Mouse (Mus musculus): ENCODE results near the gene Ruvbl2. TPM values are rescaled to one million over a fixed set of nuclear protein-coding genes. Genes with fewer than 3 reads are reported as not detected.

The Ruvbl2 gene
- polyA plus RNA-seq, 1 experiment from 2014 or later, result 68.1 TPM

DNA sequence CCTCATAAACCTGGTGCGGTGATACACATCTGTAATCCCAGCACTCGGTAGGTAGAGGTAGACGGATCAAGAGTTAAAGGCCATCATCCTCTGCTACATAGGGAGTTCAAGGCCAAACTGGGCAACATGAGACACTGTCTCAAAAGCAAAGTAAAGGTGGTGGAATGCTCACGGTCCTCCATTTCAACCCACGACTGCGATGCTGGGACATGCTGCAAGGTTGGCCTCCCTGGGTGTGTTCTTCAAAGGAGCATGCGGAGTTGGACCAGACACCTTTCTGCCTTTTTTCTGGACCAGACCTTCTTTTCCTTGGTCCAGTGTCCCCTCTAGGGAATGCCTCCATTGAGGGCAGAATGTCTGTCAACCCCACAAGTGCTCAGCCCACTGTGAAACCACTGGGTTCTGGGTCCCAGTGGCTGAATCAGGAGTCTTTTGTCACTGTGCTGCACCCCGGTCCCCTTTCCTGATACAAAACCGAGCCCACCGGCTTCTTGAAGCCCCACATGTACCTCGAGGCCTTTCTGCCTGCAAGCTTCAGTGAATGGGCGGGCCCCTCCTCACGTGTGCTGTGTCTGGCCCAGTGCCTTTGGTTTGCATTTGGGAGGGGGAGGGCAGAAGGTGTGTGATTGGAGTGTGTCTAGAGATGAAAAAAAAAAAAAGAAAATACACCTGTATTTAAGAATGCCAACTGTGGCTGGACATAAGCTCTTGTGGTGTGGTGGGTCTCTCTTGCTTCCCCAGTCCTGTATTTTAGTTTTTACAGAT is 18.2 kb upstream of the Ruvbl2 start:
- H3K4me3 ChIP-seq (ENCODE audit: control insufficient read depth in 1 of 2, insufficient read depth in 1 of 2, low read depth in 1 of 2, low read length in 2 of 2), result no peak overlapping the region

GRCm38 (mm10) chr7:45454971-45455370 is 17.1 kb upstream of the Ruvbl2 start:
- H3K27me3 ChIP-seq (ENCODE audit: control insufficient read depth, insufficient read depth, low read length), result no peaks in the 10 kb centered on the region
- H3K9me3 ChIP-seq (ENCODE audit: control insufficient read depth, low read length), result no peaks in the 10 kb centered on the region
- 86% methylated on average over 15 of the region's 15 CpGs for WGBS
- no peak overlapping the region for H3K9ac ChIP-seq (ENCODE audit: low read length)
- no peak for ATAC-seq (ENCODE audit: insufficient number of reproducible peaks, insufficient read depth, low FRiP score, low read depth)
- H3K27ac ChIP-seq (replicated peaks in 1 of 2; ENCODE audit: control insufficient read depth in 1 of 2, insufficient read depth in 1 of 2, low read depth in 2 of 2, low read length in 2 of 2), result no peak overlapping the region
- H3K4me3 ChIP-seq (ENCODE audit: control insufficient read depth in 1 of 2, insufficient read depth in 1 of 2, low read depth in 1 of 2, low read length in 2 of 2), result no peak overlapping the region
- H3K36me3 ChIP-seq (ENCODE audit: control insufficient read depth, insufficient read depth, low read length), result peaks cover 64% of the 10 kb centered on the region
- peaks cover 9 to 19% of the 10 kb centered on the region in 2 experiments for H3K4me1 ChIP-seq (ENCODE audit: control insufficient read depth in 2 of 2, insufficient read depth in 2 of 2, low read length in 2 of 2)
- H3K4me2 ChIP-seq (ENCODE audit: low read length), result no peak overlapping the region

More for the DNA sequence above, 18.2 kb upstream of the Ruvbl2 start:
- peaks cover 62% of the 10 kb centered on the region for H3K36me3 ChIP-seq (ENCODE audit: control insufficient read depth, insufficient read depth, low read length)
- no peak for ATAC-seq (ENCODE audit: insufficient number of reproducible peaks, insufficient read depth, low FRiP score, low read depth)
- WGBS, result 69% methylated on average over 13 of the region's 13 CpGs
- no peaks in the 10 kb centered on the region for H3K27me3 ChIP-seq (ENCODE audit: control insufficient read depth, insufficient read depth, low read length)
- H3K27ac ChIP-seq (replicated peaks in 1 of 2; ENCODE audit: control insufficient read depth in 1 of 2, insufficient read depth in 1 of 2, low read depth in 2 of 2, low read length in 2 of 2), result peak overlapping the region in 1 of 2 experiments; percentile 4; a peak in 1 of 4 replicates
- H3K4me1 ChIP-seq (ENCODE audit: control insufficient read depth in 2 of 2, insufficient read depth in 2 of 2, low read length in 2 of 2), result peaks cover 18 to 30% of the 10 kb centered on the region in 2 experiments
- H3K9me3 ChIP-seq (ENCODE audit: control insufficient read depth, low read length), result no peaks in the 10 kb centered on the region
- H3K4me2 ChIP-seq (ENCODE audit: low read length), result peak overlapping the region; percentile 90
- H3K9ac ChIP-seq (ENCODE audit: low read length), result no peak overlapping the region; the same call in 1 of the 2 replicates

DNA sequence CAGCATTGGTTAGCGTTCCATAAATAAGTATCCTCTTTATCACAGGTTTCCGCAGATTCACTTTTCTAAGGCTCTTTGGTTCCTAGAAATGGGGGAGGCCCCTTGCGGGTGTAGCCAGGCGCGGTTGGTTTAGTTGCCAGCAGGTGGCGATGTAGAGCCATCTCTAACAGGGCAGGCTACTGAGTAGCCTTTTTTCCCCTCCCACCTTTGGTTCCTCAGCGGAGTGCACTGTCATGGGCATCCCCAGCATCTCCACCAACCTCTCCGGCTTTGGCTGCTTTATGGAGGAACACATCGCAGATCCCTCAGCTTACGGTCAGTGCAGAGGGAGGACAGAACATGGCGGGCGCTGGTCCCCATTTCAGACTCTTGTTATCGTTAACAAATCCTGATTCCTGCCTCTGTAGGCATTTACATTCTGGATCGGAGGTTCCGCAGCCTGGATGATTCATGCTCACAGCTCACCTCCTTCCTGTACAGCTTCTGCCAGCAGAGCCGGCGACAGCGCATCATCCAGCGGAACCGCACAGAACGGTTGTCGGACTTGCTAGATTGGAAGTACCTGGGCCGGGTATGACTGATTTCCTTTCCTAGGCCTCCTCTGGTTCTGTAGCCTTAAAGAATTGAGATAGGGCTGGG is 13.6 kb upstream of the Ruvbl2 start:
- Histone ChIP-seq H3K36me3 (ENCODE audit: control insufficient read depth, insufficient read depth, low read length) (peaks cover 70% of the 10 kb centered on the region), H3K9me3 (ENCODE audit: control insufficient read depth, low read length) (no peaks in the 10 kb centered on the region)
- no peak for ATAC-seq (ENCODE audit: insufficient number of reproducible peaks, insufficient read depth, low FRiP score, low read depth)

GRCm38 (mm10) chr7:45449974-45450373 is 12.1 kb upstream of the Ruvbl2 start:
- 94% methylated on average over 1 of the region's 1 CpGs for WGBS
- no peak for ATAC-seq (ENCODE audit: insufficient number of reproducible peaks, insufficient read depth, low FRiP score, low read depth)
- H3K36me3 ChIP-seq (ENCODE audit: control insufficient read depth, insufficient read depth, low read length), result peaks cover 78% of the 10 kb centered on the region

More for the DNA sequence above, 13.6 kb upstream of the Ruvbl2 start:
- no peak overlapping the region for H3K9ac ChIP-seq (ENCODE audit: low read length)
- H3K4me1 ChIP-seq (ENCODE audit: control insufficient read depth in 2 of 2, insufficient read depth in 2 of 2, low read length in 2 of 2), result peaks cover 0 to under 1% of the 10 kb centered on the region in 2 experiments; a peak in 1 of 4 replicates
- no peak overlapping the region for H3K27ac ChIP-seq (replicated peaks in 1 of 2; ENCODE audit: control insufficient read depth in 1 of 2, insufficient read depth in 1 of 2, low read depth in 2 of 2, low read length in 2 of 2)
- no peaks in the 10 kb centered on the region for H3K27me3 ChIP-seq (ENCODE audit: control insufficient read depth, insufficient read depth, low read length)
- H3K4me2 ChIP-seq (ENCODE audit: low read length), result no peak overlapping the region
- 55% methylated on average over 23 of the region's 23 CpGs for WGBS
- H3K4me3 ChIP-seq (ENCODE audit: control insufficient read depth in 1 of 2, insufficient read depth in 1 of 2, low read depth in 1 of 2, low read length in 2 of 2), result no peak overlapping the region

DNA sequence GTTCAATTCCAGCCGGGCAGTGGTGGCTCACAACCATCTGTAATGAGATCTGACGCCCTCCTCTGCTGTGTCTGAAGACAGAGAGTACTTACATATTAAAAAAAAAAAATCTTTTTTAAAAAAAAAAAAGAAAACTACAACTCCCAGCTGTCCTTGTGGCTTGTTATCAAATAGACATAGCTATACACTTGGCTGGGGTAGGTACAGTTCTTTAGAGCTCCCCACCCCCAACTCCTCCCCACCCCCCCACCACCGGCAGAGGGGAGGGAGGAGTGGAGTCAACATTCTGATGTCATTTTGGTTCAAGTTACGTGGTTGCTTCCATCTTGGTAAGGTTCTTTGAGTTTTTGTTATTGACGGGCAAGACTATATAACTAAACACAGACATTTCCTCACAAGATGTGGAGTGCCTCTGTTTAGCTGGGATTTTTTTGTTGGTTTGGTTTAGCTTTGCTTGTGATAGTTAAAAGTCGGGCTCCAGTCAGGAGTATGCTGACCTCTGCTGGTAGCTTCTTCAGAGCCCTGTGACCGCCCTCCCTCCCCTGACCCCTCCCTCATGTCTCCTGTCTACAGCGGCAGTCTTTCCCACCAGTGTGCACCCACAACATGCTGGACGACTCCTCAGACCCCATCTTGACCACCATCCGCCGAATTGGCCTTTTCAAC is 9.6 kb upstream of the Ruvbl2 start:
- H3K27me3 ChIP-seq (ENCODE audit: control insufficient read depth, insufficient read depth, low read length), result no peaks in the 10 kb centered on the region
- H3K4me1 ChIP-seq (ENCODE audit: control insufficient read depth in 2 of 2, insufficient read depth in 2 of 2, low read length in 2 of 2), result no peaks in the 10 kb centered on the region
- no peak overlapping the region for H3K4me2 ChIP-seq (ENCODE audit: low read length)
- no peak for ATAC-seq (ENCODE audit: insufficient number of reproducible peaks, insufficient read depth, low FRiP score, low read depth)
- H3K4me3 ChIP-seq (ENCODE audit: control insufficient read depth in 1 of 2, insufficient read depth in 1 of 2, low read depth in 1 of 2, low read length in 2 of 2), result no peak overlapping the region
- WGBS, result 31% methylated on average over 11 of the region's 11 CpGs
- H3K36me3 ChIP-seq (ENCODE audit: control insufficient read depth, insufficient read depth, low read length), result peaks cover 78% of the 10 kb centered on the region
- H3K9ac ChIP-seq (ENCODE audit: low read length), result peak overlapping the region; percentile 22; the same call in 1 of the 2 replicates
- H3K27ac ChIP-seq (replicated peaks in 1 of 2; ENCODE audit: control insufficient read depth in 1 of 2, insufficient read depth in 1 of 2, low read depth in 2 of 2, low read length in 2 of 2), result no peak overlapping the region; a peak in 1 of 4 replicates
- no peaks in the 10 kb centered on the region for H3K9me3 ChIP-seq (ENCODE audit: control insufficient read depth, low read length)

More at GRCm38 (mm10) chr7:45449974-45450373, 12.1 kb upstream of the Ruvbl2 start:
- H3K9ac ChIP-seq (ENCODE audit: low read length), result no peak overlapping the region
- H3K9me3 ChIP-seq (ENCODE audit: control insufficient read depth, low read length), result no peaks in the 10 kb centered on the region
- H3K27me3 ChIP-seq (ENCODE audit: control insufficient read depth, insufficient read depth, low read length), result no peaks in the 10 kb centered on the region
- no peak overlapping the region for H3K27ac ChIP-seq (replicated peaks in 1 of 2; ENCODE audit: control insufficient read depth in 1 of 2, insufficient read depth in 1 of 2, low read depth in 2 of 2, low read length in 2 of 2)
- no peak overlapping the region for H3K4me2 ChIP-seq (ENCODE audit: low read length)
- no peaks in the 10 kb centered on the region for H3K4me1 ChIP-seq (ENCODE audit: control insufficient read depth in 2 of 2, insufficient read depth in 2 of 2, low read length in 2 of 2)
- no peak overlapping the region for H3K4me3 ChIP-seq (ENCODE audit: control insufficient read depth in 1 of 2, insufficient read depth in 1 of 2, low read depth in 1 of 2, low read length in 2 of 2)

DNA sequence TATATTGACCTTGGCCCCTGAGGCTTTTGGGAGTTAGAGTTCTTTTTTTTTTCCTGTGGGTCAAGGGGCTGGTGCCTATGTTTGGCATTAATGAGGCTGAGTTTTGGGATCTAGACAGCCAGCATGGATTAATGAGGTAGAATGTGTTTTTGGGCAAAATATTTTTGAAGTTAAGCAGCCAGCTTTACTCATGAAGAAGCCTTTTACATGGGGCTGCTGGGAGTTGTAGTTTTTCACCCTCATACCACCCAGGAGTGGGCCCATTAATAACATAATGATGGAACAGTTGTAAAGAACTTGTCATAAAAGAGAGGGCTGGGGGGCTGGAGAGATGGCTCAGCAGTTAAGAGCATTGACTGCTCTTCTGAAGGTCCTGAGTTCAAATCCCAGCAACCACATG is 8.7 kb upstream of the Ruvbl2 start:
- no peaks in the 10 kb centered on the region for H3K4me1 ChIP-seq (ENCODE audit: control insufficient read depth in 2 of 2, insufficient read depth in 2 of 2, low read length in 2 of 2)
- no peak overlapping the region for H3K4me2 ChIP-seq (ENCODE audit: low read length)
- H3K27me3 ChIP-seq (ENCODE audit: control insufficient read depth, insufficient read depth, low read length), result no peaks in the 10 kb centered on the region
- no peak overlapping the region for H3K9ac ChIP-seq (ENCODE audit: low read length)
- peaks cover 77% of the 10 kb centered on the region for H3K36me3 ChIP-seq (ENCODE audit: control insufficient read depth, insufficient read depth, low read length)
- no peak overlapping the region for H3K27ac ChIP-seq (replicated peaks in 1 of 2; ENCODE audit: control insufficient read depth in 1 of 2, insufficient read depth in 1 of 2, low read depth in 2 of 2, low read length in 2 of 2)
- H3K4me3 ChIP-seq (ENCODE audit: control insufficient read depth in 1 of 2, insufficient read depth in 1 of 2, low read depth in 1 of 2, low read length in 2 of 2), result no peak overlapping the region
- ATAC-seq (ENCODE audit: insufficient number of reproducible peaks, insufficient read depth, low FRiP score, low read depth), result no peak
- no peaks in the 10 kb centered on the region for H3K9me3 ChIP-seq (ENCODE audit: control insufficient read depth, low read length)

DNA sequence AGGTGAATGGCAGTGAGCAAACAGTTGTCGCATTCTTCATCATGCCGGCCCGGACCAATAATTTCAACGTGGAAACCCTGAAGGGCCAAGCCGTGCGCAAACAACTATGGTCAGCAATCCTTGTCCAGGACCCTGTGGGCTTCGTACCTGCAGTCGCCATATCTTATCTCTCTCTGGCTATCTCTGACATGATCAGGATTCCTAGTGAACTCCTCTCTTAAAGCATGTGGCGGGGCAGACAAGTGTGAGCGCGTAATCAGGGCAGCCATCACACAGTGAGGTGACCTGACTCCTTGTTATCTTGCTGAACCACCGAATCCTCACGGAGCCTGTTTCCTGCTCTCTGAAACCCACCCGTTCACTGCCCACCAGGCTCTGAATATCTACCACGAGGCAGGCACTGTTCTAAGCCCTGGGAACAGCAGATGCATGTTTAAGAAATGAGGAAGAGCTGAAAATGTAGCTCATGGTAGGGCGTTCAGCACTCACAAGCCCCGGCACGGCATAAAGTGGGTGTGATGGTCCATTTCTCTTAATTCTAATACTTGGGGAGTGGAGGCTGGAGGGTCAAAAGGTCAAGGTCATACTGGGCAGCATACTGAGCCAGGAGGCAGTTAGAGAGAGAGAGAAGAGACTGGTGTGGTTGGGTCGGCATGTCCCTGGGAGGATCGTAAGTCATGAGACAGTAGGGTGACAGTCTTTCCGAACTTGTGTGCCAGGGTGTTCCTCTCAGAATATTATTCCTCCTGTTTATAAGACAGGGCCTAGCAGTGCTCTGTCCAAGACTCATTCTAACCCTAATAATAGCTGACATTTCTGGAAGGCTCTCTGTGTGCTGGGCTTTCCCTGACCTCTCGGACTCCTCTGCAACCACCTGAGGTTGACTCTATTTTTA is 5.9 kb upstream of the Ruvbl2 start:
- no peaks in the 10 kb centered on the region for H3K27me3 ChIP-seq (ENCODE audit: control insufficient read depth, insufficient read depth, low read length)
- ATAC-seq (ENCODE audit: insufficient number of reproducible peaks, insufficient read depth, low FRiP score, low read depth), result no peak
- no peak overlapping the region for H3K4me2 ChIP-seq (ENCODE audit: low read length)
- H3K4me3 ChIP-seq (ENCODE audit: control insufficient read depth in 1 of 2, insufficient read depth in 1 of 2, low read depth in 1 of 2, low read length in 2 of 2), result no peak overlapping the region
- no peak overlapping the region for H3K9ac ChIP-seq (ENCODE audit: low read length)
- no peaks in the 10 kb centered on the region for H3K9me3 ChIP-seq (ENCODE audit: control insufficient read depth, low read length)
- H3K36me3 ChIP-seq (ENCODE audit: control insufficient read depth, insufficient read depth, low read length), result peaks cover 87% of the 10 kb centered on the region
- no peak overlapping the region for H3K27ac ChIP-seq (replicated peaks in 1 of 2; ENCODE audit: control insufficient read depth in 1 of 2, insufficient read depth in 1 of 2, low read depth in 2 of 2, low read length in 2 of 2)
- WGBS, result 73% methylated on average over 22 of the region's 22 CpGs
- H3K4me1 ChIP-seq (ENCODE audit: control insufficient read depth in 2 of 2, insufficient read depth in 2 of 2, low read length in 2 of 2), result no peaks in the 10 kb centered on the region
